Mouse (Mus musculus): ENCODE measurements around the gene Hsp90b1.

GRCm38 (mm10) chr10:86712156-86712555 lies 6.8 kb upstream of the Hsp90b1 start:
- TF ChIP-seq CTCF (conservative IDR thresholded peaks at IDR 0.05; ENCODE audit: low read length) (no peak), POU5F1 (IDR thresholded peaks at IDR 0.05; ENCODE audit: borderline replicate concordance, low read length) (no peak)
